Mouse (Mus musculus) MEL (cell line): ENCODE measurements around the gene Rbm33. TPM values are rescaled to one million over a fixed set of nuclear protein-coding genes. Genes with fewer than 3 reads are reported as not detected.

ENCODE experiments used
- DNase-seq: peaks from one replicate; pipeline ENCODE4 v3.0.0; 2011; ENCODE audit warnings: low read depth, low spot score
- H3K27ac ChIP-seq: 2 replicates; pipeline ENCODE4 v1.5.1; 2012; ENCODE audit warnings: low read depth, mild to moderate bottlenecking, control low read depth, low read length, moderate library complexity; ENCODE audit not compliant: control insufficient read depth
- H3K27me3 ChIP-seq, 2 experiments: fragments of 150-350 bp in 1 of 2; sonication (generic) in 1 of 2; 2 replicates each; pipeline ENCODE4 v1.6.1; 2012; ENCODE audit warnings: low read length in 2 of 2, mild to moderate bottlenecking in 2 of 2, improper control_type of control experiment in 1 of 2, moderate library complexity in 1 of 2; ENCODE audit not compliant: insufficient read depth in 2 of 2, control insufficient read depth in 1 of 2
- H3K36me3 ChIP-seq, 2 experiments: 2 replicates each; pipeline ENCODE4 v1.6.1; 2012 to 2014; ENCODE audit warnings: low read length in 2 of 2, improper control_type of control experiment in 1 of 2, inconsistent platforms in 1 of 2, mild to moderate bottlenecking in 1 of 2; ENCODE audit not compliant: insufficient read depth in 2 of 2, control insufficient read depth in 1 of 2
- H3K4me1 ChIP-seq, 2 experiments: fragments of 150-350 bp in 1 of 2; sonication (generic) in 1 of 2; 2 replicates each; pipeline ENCODE4 v1.6.1; 2012; ENCODE audit warnings: low read length in 2 of 2, improper control_type of control experiment in 1 of 2, mild to moderate bottlenecking in 1 of 2; ENCODE audit not compliant: insufficient read depth in 2 of 2, control insufficient read depth in 1 of 2
- H3K4me3 ChIP-seq, 2 experiments: fragments of 150-350 bp in 1 of 2; sonication (generic) in 1 of 2; 2 replicates each; pipeline ENCODE4 v1.5.1; 2012; ENCODE audit warnings: low read depth in 2 of 2, low read length in 2 of 2, mild to moderate bottlenecking in 2 of 2, moderate library complexity in 2 of 2, control low read depth in 1 of 2, improper control_type of control experiment in 1 of 2; ENCODE audit not compliant: control insufficient read depth in 1 of 2, insufficient read depth in 1 of 2
- H3K79me2 ChIP-seq: 2 replicates; pipeline ENCODE4 v1.6.1; 2012; ENCODE audit warnings: mild to moderate bottlenecking, low read length, moderate library complexity; ENCODE audit not compliant: control insufficient read depth, poor library complexity, insufficient read depth
- H3K9ac ChIP-seq: 2 replicates; pipeline ENCODE4 v1.6.1; 2012; ENCODE audit warnings: low read depth, mild to moderate bottlenecking, control low read depth, low read length, moderate library complexity; ENCODE audit not compliant: control insufficient read depth, poor library complexity, severe bottlenecking
- H3K9me3 ChIP-seq: fragments of 150-350 bp; sonication (generic); replicated peaks from 2 replicates; pipeline ENCODE4 v1.6.1; 2012; ENCODE audit warnings: mild to moderate bottlenecking, low read length, improper control_type of control experiment, moderate library complexity; ENCODE audit not compliant: insufficient read depth
- CTCF ChIP-seq, 3 experiments: IDR thresholded peaks in 2 of 3; conservative IDR thresholded peaks in 1 of 3; 2 replicates each; pipeline ENCODE4 v1.5.1; 2011 to 2012; ENCODE audit warnings: low read length in 3 of 3, low read depth in 2 of 3, mild to moderate bottlenecking in 2 of 3, improper control_type of control experiment in 1 of 3, inconsistent platforms in 1 of 3, mixed read lengths in 1 of 3, moderate library complexity in 1 of 3; ENCODE audit not compliant: control insufficient read depth in 1 of 3, insufficient read depth in 1 of 3, poor library complexity in 1 of 3, severe bottlenecking in 1 of 3
- ETS1 ChIP-seq: IDR thresholded peaks from 2 replicates; pipeline ENCODE4 v1.6.1; 2012; ENCODE audit warnings: low read depth, mild to moderate bottlenecking, inconsistent platforms, low read length, improper control_type of control experiment, moderate library complexity
- GATA1 ChIP-seq: IDR thresholded peaks from 2 replicates; pipeline ENCODE4 v1.6.1; 2011; ENCODE audit warnings: low read depth, low read length, improper control_type of control experiment
- JUND ChIP-seq: IDR thresholded peaks from 2 replicates; pipeline ENCODE4 v1.6.1; 2011; ENCODE audit warnings: low read depth, mild to moderate bottlenecking, improper control_type of control experiment, low read length
- MAX ChIP-seq: IDR thresholded peaks from 2 replicates; pipeline ENCODE4 v1.6.1; 2011; ENCODE audit warnings: low read length, improper control_type of control experiment
- MXI1 ChIP-seq: IDR thresholded peaks from 2 replicates; pipeline ENCODE4 v1.6.1; 2011; ENCODE audit warnings: mild to moderate bottlenecking, low read depth, low read length, improper control_type of control experiment
- POLR2AphosphoS2 ChIP-seq: IDR thresholded peaks from 2 replicates; pipeline ENCODE4 v1.6.1; 2011; ENCODE audit warnings: low read length, improper control_type of control experiment
- POLR2AphosphoS5 ChIP-seq: IDR thresholded peaks from 2 replicates; pipeline ENCODE4 v1.6.1; 2012; ENCODE audit warnings: low read depth, borderline replicate concordance, mild to moderate bottlenecking, inconsistent platforms, low read length, moderate library complexity, mixed read lengths
- RAD21 ChIP-seq: IDR thresholded peaks from 2 replicates; pipeline ENCODE4 v1.6.1; 2011; ENCODE audit warnings: mild to moderate bottlenecking, low read depth, low read length, improper control_type of control experiment
- RCOR1 ChIP-seq: IDR thresholded peaks from 2 replicates; pipeline ENCODE4 v1.6.1; 2012; ENCODE audit warnings: low read depth, mild to moderate bottlenecking, inconsistent platforms, low read length, improper control_type of control experiment
- SIN3A ChIP-seq: IDR thresholded peaks from 2 replicates; pipeline ENCODE4 v1.6.1; 2012; ENCODE audit warnings: low read length, improper control_type of control experiment, inconsistent platforms
- ZMIZ1 ChIP-seq: IDR thresholded peaks from 2 replicates; pipeline ENCODE4 v1.6.1; 2012; ENCODE audit warnings: low read depth, mild to moderate bottlenecking, inconsistent platforms, low read length, improper control_type of control experiment, moderate library complexity
- polyA plus RNA-seq, 2 experiments: library from polyadenylated mRNA; stranded (reverse) in 1 of 2; unstranded in 1 of 2; fragments of >175 nt in 1 of 2; fragments of >200 nt in 1 of 2; gene quantifications; 2 replicates each; pipeline versions ENCODE4 v1.2.1 to v1.2.4; 2012; ENCODE audit warnings: low replicate concordance in 2 of 2, low read depth in 1 of 2; ENCODE audit not compliant: insufficient read length in 2 of 2, insufficient read depth in 1 of 2, missing spikeins in 1 of 2
- total RNA-seq: library from RNA; depleted of rRNA; stranded (reverse); fragments of 300-350 nt; gene quantifications from 2 replicates; pipeline ENCODE4 v1.2.3, GENCODE M21; 2012

Gene Rbm33
- total and polyA plus RNA-seq, 3 experiments = 14.6 to 60.3 TPM; not detected in 1

GRCm38 (mm10) chr5:28418734-28419133, 101.8 kb downstream of the Rbm33 start:
- Histone ChIP-seq H3K9ac (no peak overlapping the region), H3K79me2 (no peaks in the 10 kb centered on the region), H3K9me3 (no peaks in the 10 kb centered on the region), H3K4me1 (no peaks in the 10 kb centered on the region), H3K4me3 (no peak overlapping the region), H3K27me3 (no peaks in the 10 kb centered on the region), H3K36me3 (peaks cover 0 to 9% of the 10 kb centered on the region in 2 experiments; a peak in 2 of 4 replicates), H3K27ac (no peak overlapping the region)
- DNase-seq = no peak
- TF ChIP-seq POLR2AphosphoS5 = no peak
- TF ChIP-seq RCOR1 = no peak
- no peak for TF ChIP-seq GATA1
- no peak for TF ChIP-seq MXI1
- no peak for TF ChIP-seq POLR2AphosphoS2
- no peak for TF ChIP-seq ETS1
- TF ChIP-seq MAX = no peak
- TF ChIP-seq CTCF (IDR thresholded peaks at IDR 0.05 in 2 of 3, conservative IDR thresholded peaks at IDR 0.05 in 1 of 3; ENCODE audit: control insufficient read depth in 1 of 3, insufficient read depth in 1 of 3, low read depth in 2 of 3, low read length in 3 of 3, poor library complexity in 1 of 3, severe bottlenecking in 1 of 3) = no peak

- no peaks in the 10 kb centered on the region for H3K79me2 ChIP-seq
- no peaks in the 10 kb centered on the region for H3K9me3 ChIP-seq
- peaks cover 0 to 3% of the 10 kb centered on the region in 2 experiments; a peak in 2 of 4 replicates for H3K36me3 ChIP-seq
- H3K9ac ChIP-seq = no peak overlapping the region
- H3K4me1 ChIP-seq = no peaks in the 10 kb centered on the region
- H3K27ac ChIP-seq = no peak overlapping the region
- TF ChIP-seq JUND (no peak), POLR2AphosphoS2 (0 out of 2 replicates have a peak, but pooled peaks have one; percentile 14), SIN3A (no peak)
- H3K27me3 ChIP-seq = no peaks in the 10 kb centered on the region
- H3K4me3 ChIP-seq = no peak overlapping the region
- DNase-seq = no peak
Measured at GRCm38 (mm10) chr5:28419640-28420265, 102.8 kb downstream of the Rbm33 start.

- TF ChIP-seq ZMIZ1 (no peak), RAD21 (no peak)
- TF ChIP-seq, all 39 proteins: peak for 0
- H3K27me3 ChIP-seq = no peaks in the 10 kb centered on the region
- no peak for DNase-seq
Measured at GRCm38 (mm10) chr5:28423781-28424180, 106.9 kb downstream of the Rbm33 start.

More at GRCm38 (mm10) chr5:28423781-28424180, 106.9 kb downstream of the Rbm33 start:
- Histone ChIP-seq H3K4me1 (no peaks in the 10 kb centered on the region), H3K9ac (no peak overlapping the region), H3K4me3 (no peak overlapping the region), H3K36me3 (no peaks in the 10 kb centered on the region), H3K27ac (no peak overlapping the region), H3K79me2 (no peaks in the 10 kb centered on the region), H3K9me3 (no peaks in the 10 kb centered on the region)
